Mouse (Mus musculus): ENCODE data around the gene 4932415D10Rik.

DNA sequence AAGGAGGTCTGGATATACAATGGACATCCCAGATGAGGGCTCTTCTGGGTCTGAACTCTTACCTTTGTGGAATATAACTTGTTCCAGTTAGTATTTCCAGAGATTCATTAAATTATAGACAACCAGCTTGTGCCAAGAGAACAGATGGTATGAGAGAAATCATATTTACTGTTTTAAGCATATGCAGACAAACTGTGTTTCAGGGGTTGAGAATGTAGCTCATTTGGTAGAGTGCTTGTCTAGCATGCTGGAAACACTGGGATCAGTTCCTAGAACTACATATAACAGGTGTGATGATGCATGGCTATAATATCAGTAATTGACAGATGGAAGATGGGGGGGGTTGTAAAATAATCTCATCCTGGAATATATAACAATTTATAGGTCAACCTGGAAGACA is 71.4 kb downstream of the 4932415D10Rik start:
- no peak for TF ChIP-seq CTCF (IDR thresholded peaks at IDR 0.05; ENCODE audit: control insufficient read depth, insufficient read depth, insufficient replicate concordance, low read depth, low read length)
- no peak for TF ChIP-seq POLR2A (IDR thresholded peaks at IDR 0.05; ENCODE audit: control insufficient read depth, low read depth, low read length)
